Mouse (Mus musculus) brain, embryonic 14.5 days (tissue): ENCODE results near the gene Cd48.

Experiments
- CTCF ChIP-seq: fragments of 200-500 bp; IDR thresholded peaks from 2 replicates; pipeline ENCODE4 v1.5.1; 2012; ENCODE audit warnings: inconsistent platforms, mild to moderate bottlenecking, moderate library complexity, borderline replicate concordance; ENCODE audit not compliant: insufficient read depth, insufficient read length; ENCODE audit errors: extremely low read depth
- POLR2A ChIP-seq: fragments of 200-500 bp; IDR thresholded peaks from 2 replicates; pipeline ENCODE4 v1.6.1; 2012; ENCODE audit warnings: mild to moderate bottlenecking, inconsistent platforms, borderline replicate concordance; ENCODE audit not compliant: poor library complexity, insufficient read depth, insufficient read length, severe bottlenecking; ENCODE audit errors: extremely low read depth

- TF ChIP-seq CTCF: no peak
- TF ChIP-seq POLR2A: no peak
Observed at GRCm38 (mm10) chr1:171748127-171748969, 66.5 kb downstream of the Cd48 start.
